In genomic region chr6:85159092-85159760, GRCm38 (mm10) we compare ENCODE assay signal across 10 mouse cellular contexts. TPM values are rescaled to one million over a fixed set of nuclear protein-coding genes. Genes with fewer than 3 reads are reported as not detected.
DNase-seq lines count a peak whose midpoint lies in the region; ATAC-seq and TF ChIP-seq lines count a peak whose summit lies in the region.
"Not testable (repeated sequence)": the region's sequence is repeated elsewhere in the genome, so short reads cannot be mapped to it uniquely, and the experiment has no call there.
"Had no signal": no experiment of that assay in that cellular context is flagged by ENCODE, and none has a peak within 500 bp of the region (broad histone marks: within the 10 kb centered on the region; RNA-seq: fewer than 3 reads in every experiment).

No protein-coding gene starts in this region.

- not testable (repeated sequence) for H3K4me2 ChIP-seq in embryonic facial prominence, embryonic 11.5 days (ENCODE audit: low read depth, low read length); heart, postnatal 0 days (ENCODE audit: low read depth, low read length); kidney, embryonic 16.5 days (replicated peaks; ENCODE audit: low read depth, low read length); liver, embryonic 11.5 days; stomach, embryonic 16.5 days (ENCODE audit: low read depth, low read length)

- H3K4me3 ChIP-seq in embryonic facial prominence, embryonic 11.5 days (ENCODE audit: low read depth, low read length); heart, postnatal 0 days (ENCODE audit: low read depth, low read length); kidney, embryonic 16.5 days (ENCODE audit: low read length); liver, embryonic 11.5 days (ENCODE audit: low read depth, low read length); stomach, embryonic 16.5 days (replicated peaks; ENCODE audit: low read length): not testable (repeated sequence)

- peak; percentile 53 to 55 for DNase-seq in B cell, adult 2 months
- DNase-seq in adrenal gland, postnatal 25 days, result peak; percentile 65
- DNase-seq in embryonic facial prominence, embryonic 11.5 days (ENCODE audit: low spot score), result peak; percentile 71
- peak; percentile 13 for DNase-seq in heart, postnatal 0 days (ENCODE audit: low spot score)
- DNase-seq in liver, embryonic 11.5 days (ENCODE audit: low spot score), result not testable (repeated sequence)
- peak; percentile 20 to 32 for DNase-seq in natural killer cell, adult 2 months (ENCODE audit: low spot score in 2 of 2)

- ATAC-seq in embryonic facial prominence, embryonic 11.5 days (replicated peaks; ENCODE audit: insufficient number of reproducible peaks, low FRiP score, low TSS enrichment, low read depth), result 0 out of 2 replicates have a peak, but pooled peaks have one; percentile 31
- ATAC-seq in heart, postnatal 0 days (ENCODE audit: insufficient read depth, low read depth), result peak; percentile 30; the same call in 1 of the 2 replicates
- 0 out of 2 replicates have a peak, but pooled peaks have one; percentile 20 for ATAC-seq in kidney, embryonic 16.5 days (ENCODE audit: low FRiP score, low TSS enrichment)
- ATAC-seq in liver, embryonic 11.5 days (replicated peaks; ENCODE audit: low FRiP score), result 0 out of 2 replicates have a peak, but pooled peaks have one; percentile 33
- ATAC-seq in stomach, embryonic 16.5 days (ENCODE audit: insufficient read depth, low FRiP score), result peak; percentile 56; the same call in 1 of the 2 replicates

- TF ChIP-seq CTCF in heart, postnatal 0 days (IDR thresholded peaks at IDR 0.05; ENCODE audit: low read depth), result peak; percentile 69

- H3K9me3 ChIP-seq in embryonic facial prominence, embryonic 11.5 days (replicated peaks; ENCODE audit: control insufficient read depth, low read length); heart, postnatal 0 days (replicated peaks; ENCODE audit: control insufficient read depth, low read length); kidney, embryonic 16.5 days (ENCODE audit: low read length); liver, embryonic 11.5 days (ENCODE audit: control insufficient read depth, low read length); stomach, embryonic 16.5 days (replicated peaks; ENCODE audit: control insufficient read depth, low read length): not testable (repeated sequence)

- not testable (repeated sequence) for TF ChIP-seq EP300 in heart, postnatal 0 days (IDR thresholded peaks at IDR 0.05; ENCODE audit: low read depth)

- not testable (repeated sequence) for H3K27me3 ChIP-seq in embryonic facial prominence, embryonic 11.5 days (ENCODE audit: control insufficient read depth, insufficient read depth, low read length); heart, postnatal 0 days (ENCODE audit: control insufficient read depth, insufficient read depth, low read length); kidney, embryonic 16.5 days (ENCODE audit: insufficient read depth, low read length); liver, embryonic 11.5 days (replicated peaks; ENCODE audit: control insufficient read depth, insufficient read depth, low read length); stomach, embryonic 16.5 days (ENCODE audit: control insufficient read depth, insufficient read depth, low read length)

- WGBS in embryonic facial prominence, embryonic 11.5 days, result 18% methylated on average over 6 of the region's 6 CpGs
- 22% methylated on average over 6 of the region's 6 CpGs for whole genome bisulfite sequencing in heart, postnatal 0 days
- 26% methylated on average over 6 of the region's 6 CpGs for WGBS in kidney, embryonic 16.5 days
- 23% methylated on average over 6 of the region's 6 CpGs for WGBS in liver, embryonic 11.5 days
- 26% methylated on average over 6 of the region's 6 CpGs for WGBS in stomach, embryonic 16.5 days

- H3K4me1 ChIP-seq in embryonic facial prominence, embryonic 11.5 days (ENCODE audit: control insufficient read depth, insufficient read depth, low read length); heart, postnatal 0 days (ENCODE audit: control insufficient read depth, insufficient read depth); liver, embryonic 11.5 days (replicated peaks; ENCODE audit: control insufficient read depth, insufficient read depth, low read length); stomach, embryonic 16.5 days (ENCODE audit: control insufficient read depth, insufficient read depth, low read length): not testable (repeated sequence)
- H3K4me1 ChIP-seq in kidney, embryonic 16.5 days (ENCODE audit: insufficient read depth, low read length), result peaks cover 12% of the 10 kb centered on the region; the same call in 1 of the 2 replicates

- not testable (repeated sequence) for H3K27ac ChIP-seq in embryonic facial prominence, embryonic 11.5 days (replicated peaks; ENCODE audit: low read depth, low read length); heart, postnatal 0 days (ENCODE audit: low read depth); kidney, embryonic 16.5 days (ENCODE audit: low read length); liver, embryonic 11.5 days (ENCODE audit: low read depth, low read length); stomach, embryonic 16.5 days (ENCODE audit: low read length)

- H3K36me3 ChIP-seq in embryonic facial prominence, embryonic 11.5 days (replicated peaks; ENCODE audit: control insufficient read depth, insufficient read depth, low read depth, low read length); heart, postnatal 0 days (replicated peaks; ENCODE audit: control insufficient read depth, insufficient read depth, low read length); kidney, embryonic 16.5 days (ENCODE audit: insufficient read depth, low read length); liver, embryonic 11.5 days (ENCODE audit: control insufficient read depth, insufficient read depth, low read length); stomach, embryonic 16.5 days (ENCODE audit: control insufficient read depth, insufficient read depth, low read length): not testable (repeated sequence)

- H3K9ac ChIP-seq in embryonic facial prominence, embryonic 11.5 days (replicated peaks; ENCODE audit: low read length); heart, postnatal 0 days (replicated peaks; ENCODE audit: low read depth, low read length); kidney, embryonic 16.5 days (replicated peaks; ENCODE audit: low read length); liver, embryonic 11.5 days (ENCODE audit: low read depth, low read length); stomach, embryonic 16.5 days (ENCODE audit: low read length): not testable (repeated sequence)

RNA-seq across cellular contexts. Expression of gene Spr, which starts 21.7 kb away (rescaled TPM):
- 64.3 and 81.8 TPM in 2 replicates for total RNA-seq in adrenal gland, postnatal 25 days (2021)
- polyA plus RNA-seq in embryonic facial prominence, embryonic 11.5 days (2014; fragmentation: Nextera tagmentation; extraction: Ambion mirVana), result 54.5 and 62.2 TPM in 2 replicates
- total RNA-seq in heart, postnatal 0 days (2014; rRNA removed; ENCODE audit: low replicate concordance), result 63.3 and 108 TPM in 2 replicates
- 60.9 and 66.2 TPM in 2 replicates for polyA plus RNA-seq in heart, postnatal 0 days (2015; fragmentation: Nextera tagmentation; extraction: Ambion mirVana)
- polyA plus RNA-seq in kidney, embryonic 16.5 days (2015; fragmentation: Nextera tagmentation; extraction: Ambion mirVana), result 75.8 and 81.1 TPM in 2 replicates
- polyA plus RNA-seq in liver, embryonic 11.5 days (2014; fragmentation: Nextera tagmentation; extraction: Ambion mirVana), result 66.5 and 77.7 TPM in 2 replicates
- 63.6 and 63.7 TPM in 2 replicates for polyA plus RNA-seq in stomach, embryonic 16.5 days (2015; fragmentation: Nextera tagmentation; extraction: Ambion mirVana)

RNA-seq across cellular contexts. Expression of gene Emx1, which starts 28.0 kb away (rescaled TPM):
- total RNA-seq in adrenal gland, postnatal 25 days (2021), result not detected in 2 replicates
- 0.56 and 0.88 TPM in 2 replicates for polyA plus RNA-seq in embryonic facial prominence, embryonic 11.5 days (2014; fragmentation: Nextera tagmentation; extraction: Ambion mirVana)
- total RNA-seq in heart, postnatal 0 days (2014; rRNA removed; ENCODE audit: low replicate concordance), result not detected in 2 replicates
- polyA plus RNA-seq in heart, postnatal 0 days (2015; fragmentation: Nextera tagmentation; extraction: Ambion mirVana), result not detected in 2 replicates
- 17.9 and 19.7 TPM in 2 replicates for polyA plus RNA-seq in kidney, embryonic 16.5 days (2015; fragmentation: Nextera tagmentation; extraction: Ambion mirVana)
- 0.38 and 0.49 TPM in 2 replicates for polyA plus RNA-seq in liver, embryonic 11.5 days (2014; fragmentation: Nextera tagmentation; extraction: Ambion mirVana)
- polyA plus RNA-seq in stomach, embryonic 16.5 days (2015; fragmentation: Nextera tagmentation; extraction: Ambion mirVana), result not detected in 2 replicates
- total RNA-seq: gastrocnemius, postnatal 4 days had no signal
- polyA plus RNA-seq: lung, embryonic 16.5 days had no signal

Comparison
In these comparisons a context has a peak if more than half of its experiments do, and no peak if none do; other contexts are left out.
1. RNA of gene Emx1, which starts 28.0 kb away (polyA plus RNA-seq): 17.9 to 19.7 TPM in kidney, embryonic 16.5 days; 0.56 to 0.88 TPM in embryonic facial prominence, embryonic 11.5 days, 0.38 to 0.49 TPM in liver, embryonic 11.5 days, not detected in heart, postnatal 0 days and not detected in stomach, embryonic 16.5 days; every median in the first group is over 10 times any median in the second.
2. Peak in every context shown above with its lines, with median percentiles within 50 percentile points of each other: ATAC-seq.